Mouse (Mus musculus): ENCODE measurements around the gene Muc1.
A peak's percentile ranks its signal among the peaks of the same experiment; 100 is the strongest.

Muc1 gene

DNA sequence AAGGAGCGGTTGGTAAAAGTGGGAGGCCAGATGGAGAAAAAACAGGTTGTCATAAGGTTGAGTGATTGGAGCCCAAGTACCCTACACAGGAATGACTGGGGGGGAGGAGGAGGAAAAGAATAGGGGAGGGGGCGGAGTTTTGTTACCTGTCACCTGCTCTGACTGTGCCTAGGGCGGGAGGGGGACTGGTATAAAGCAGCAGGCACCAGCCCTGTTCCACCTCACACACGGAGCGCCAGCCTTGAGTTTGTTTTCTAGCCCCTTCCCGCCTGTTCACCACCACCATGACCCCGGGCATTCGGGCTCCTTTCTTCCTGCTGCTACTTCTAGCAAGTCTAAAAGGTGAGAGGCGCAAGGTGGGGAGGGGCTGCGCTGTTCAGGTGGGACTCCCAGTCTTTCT is at the start of gene Muc1:
Gene Muc1, plus strand, starts transcription at position 222 of the 400 bp plus-strand sequence.
- DNase-seq = no peak

DNA sequence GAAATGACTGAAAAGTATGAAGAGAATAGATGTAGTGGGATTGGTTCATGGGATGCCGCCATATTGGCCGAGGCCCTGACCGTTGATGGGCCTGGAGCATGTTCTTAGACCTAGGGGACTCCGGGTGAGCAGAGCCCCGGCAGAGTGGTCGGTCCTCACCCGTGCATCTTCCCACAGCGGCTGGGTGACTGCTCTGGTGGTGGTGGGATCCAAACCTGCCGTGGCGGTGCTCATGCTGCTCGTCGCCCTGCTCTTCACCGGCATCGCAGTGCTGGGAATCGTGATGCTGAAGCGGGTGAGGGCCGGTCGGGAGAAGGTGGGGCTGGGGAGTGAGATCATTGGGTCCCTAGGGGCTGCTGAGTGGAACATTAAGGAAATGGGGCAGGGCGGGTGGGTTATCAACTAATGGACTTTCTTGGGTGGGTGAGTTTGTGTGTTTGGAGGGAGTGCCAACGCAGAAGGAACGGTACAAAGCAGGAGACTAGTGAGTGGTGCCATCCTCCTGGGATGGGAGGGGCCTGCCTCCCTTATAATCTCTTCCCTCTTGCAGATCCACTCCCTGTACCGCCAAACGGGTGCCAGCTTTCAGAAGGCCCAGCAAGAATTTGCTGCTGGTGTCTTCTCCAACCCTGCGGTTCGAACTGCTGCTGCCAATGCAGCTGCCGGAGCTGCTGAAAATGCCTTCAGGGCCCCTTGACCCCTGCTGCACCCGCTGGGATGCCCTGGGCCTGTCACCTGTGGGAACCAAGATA is 46.9 kb upstream of the Muc1 start:
- DNase-seq = no peak

DNA sequence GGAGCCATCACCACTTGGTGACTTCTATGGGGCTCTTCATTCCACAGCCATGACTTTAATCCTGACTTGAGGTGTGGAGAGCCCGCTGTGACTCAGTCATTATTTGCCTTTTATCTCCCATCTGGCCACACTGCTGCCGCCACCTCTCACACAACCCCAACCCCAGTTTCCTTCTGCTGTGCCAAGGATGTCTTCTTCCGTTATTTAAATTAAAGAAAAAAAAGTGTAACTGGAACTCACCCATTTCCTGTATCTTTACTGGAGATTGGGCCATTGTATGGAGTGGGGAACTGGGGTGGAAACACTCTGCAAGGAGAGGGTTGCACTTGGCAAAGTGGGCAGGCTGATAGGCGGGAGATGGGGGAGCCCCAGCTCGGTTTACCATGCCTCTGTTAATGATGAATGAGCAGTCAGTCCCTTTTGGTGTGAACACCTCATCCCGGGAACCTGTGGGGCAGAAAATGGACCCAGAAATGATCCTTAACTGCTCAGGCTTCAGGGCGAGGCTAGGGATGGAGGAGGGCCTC is 46.3 kb upstream of the Muc1 start:
- DNase-seq = no peak

GRCm38 (mm10) chr3:89183058-89183958 is 45.5 kb upstream of the Muc1 start, which contains the start of gene Fam189b:
Gene Fam189b (plus strand): TSS chr3:89183143.
- DNase-seq = peak; percentile 83 to 90

- peak in 1 of 2 experiments; percentile 39 for DNase-seq
Measured at GRCm38 (mm10) chr3:89183959-89184315, 44.9 kb upstream of the Muc1 start.

- DNase-seq = no peak
Measured at GRCm38 (mm10) chr3:89187197-89187596, 41.7 kb upstream of the Muc1 start.

DNA sequence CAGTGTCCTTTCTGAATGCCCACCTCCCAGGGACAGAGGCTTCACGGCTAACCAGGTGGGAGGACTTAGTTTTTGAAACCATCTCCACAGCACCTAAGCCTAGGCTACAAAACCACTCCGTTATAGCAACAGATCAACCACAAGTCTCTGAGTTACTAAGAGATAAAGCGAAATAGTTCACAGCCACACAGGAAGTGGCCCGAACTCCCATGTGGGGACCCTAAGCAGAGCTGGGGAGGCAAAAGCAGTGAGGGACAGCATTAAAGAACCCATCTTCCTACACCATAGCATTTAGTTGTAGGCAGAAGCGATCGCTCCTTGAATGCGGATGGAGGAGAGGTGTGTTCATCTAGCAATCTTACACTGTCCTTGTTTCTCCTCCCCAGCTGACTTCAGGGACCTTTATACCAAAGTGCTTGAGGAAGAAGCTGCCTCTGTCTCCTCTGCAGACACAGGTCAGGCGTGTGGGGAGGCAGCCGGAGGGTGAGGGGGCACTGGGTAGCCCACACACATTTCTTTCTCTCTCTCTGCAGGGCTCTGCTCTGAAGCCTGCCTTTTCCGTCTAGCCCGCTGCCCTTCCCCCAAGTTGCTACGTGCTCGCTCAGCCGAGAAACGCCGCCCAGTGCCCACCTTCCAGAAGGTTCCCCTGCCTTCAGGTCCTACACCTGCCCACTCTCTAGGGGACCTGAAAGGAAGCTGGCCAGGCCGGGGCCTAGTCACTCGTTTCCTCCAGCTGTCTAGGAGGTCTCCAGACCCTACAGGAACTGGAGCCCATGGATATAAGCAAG is 41.0 kb upstream of the Muc1 start:
- DNase-seq = no peak

DNA sequence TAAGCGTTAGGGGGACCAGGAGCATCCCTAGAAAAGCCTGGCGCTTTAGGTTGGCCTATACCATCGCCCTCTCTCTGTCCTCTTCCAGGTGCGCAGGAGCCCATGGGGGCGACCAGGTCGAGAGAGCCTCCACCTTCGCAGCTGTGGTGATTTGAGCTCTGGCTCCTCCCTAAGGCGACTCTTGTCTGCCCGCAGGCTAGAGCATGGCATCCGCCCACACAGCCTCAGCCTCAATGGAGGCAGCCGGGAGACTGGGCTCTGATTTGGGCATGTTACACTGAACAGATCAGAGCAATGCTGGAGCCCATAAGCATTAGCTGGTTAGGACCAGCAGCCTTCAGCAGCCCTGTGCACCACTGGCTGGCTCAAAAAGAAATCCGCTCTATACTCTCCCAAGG is 40.4 kb upstream of the Muc1 start:
- no peak for DNase-seq

- DNase-seq = no peak
Measured at GRCm38 (mm10) chr3:89190436-89190835, 38.4 kb upstream of the Muc1 start.

DNA sequence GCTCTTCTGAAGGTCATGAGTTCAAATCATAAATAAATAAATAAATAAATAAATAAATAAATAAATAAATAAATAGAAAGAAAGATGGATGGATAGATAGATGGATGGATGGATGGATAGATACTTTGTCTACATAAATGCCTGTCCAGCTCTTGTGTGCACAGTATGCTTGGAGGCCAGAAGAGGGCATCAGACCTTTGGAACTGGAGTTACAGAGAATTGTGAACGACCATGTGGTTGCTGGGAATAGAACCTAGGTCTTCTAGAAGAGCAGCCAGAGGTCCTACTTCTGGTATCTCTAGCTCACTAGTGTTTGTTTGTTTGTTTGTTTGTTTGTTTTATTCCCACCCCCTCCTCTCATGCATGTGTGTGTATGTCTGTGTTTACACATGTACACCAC is 35.5 kb upstream of the Muc1 start:
- DNase-seq = no peak

GRCm38 (mm10) chr3:89193853-89194252 is 35.0 kb upstream of the Muc1 start:
- no peak for DNase-seq

- peak; percentile 78 to 84 for DNase-seq
Measured at GRCm38 (mm10) chr3:89195979-89196877, 32.6 kb upstream of the Muc1 start.

DNA sequence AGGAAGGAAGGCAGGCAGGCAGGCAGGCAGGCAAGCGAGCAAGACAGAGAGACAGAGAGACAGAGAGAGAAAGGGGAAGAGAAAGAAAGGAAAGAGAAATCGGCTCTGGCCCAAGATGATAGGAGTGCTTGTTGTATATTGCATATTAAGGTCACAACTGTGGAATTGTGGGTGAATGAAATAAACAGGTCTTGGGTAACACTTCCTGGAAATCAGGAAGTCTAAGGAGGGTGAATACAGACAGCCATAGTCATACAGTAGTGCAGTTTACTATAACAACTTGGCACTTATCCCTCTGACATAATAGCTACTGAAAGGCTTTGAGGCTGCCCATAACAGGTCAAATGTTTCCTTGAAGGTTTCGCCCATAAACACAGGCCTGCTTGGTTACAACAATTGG is 29.0 kb upstream of the Muc1 start:
- no peak for DNase-seq

GRCm38 (mm10) chr3:89202253-89203141 is 26.4 kb upstream of the Muc1 start, which contains the start of gene Gba:
Gene Gba (plus strand): TSS chr3:89202928.
- peak; percentile 84 to 91 for DNase-seq

DNA sequence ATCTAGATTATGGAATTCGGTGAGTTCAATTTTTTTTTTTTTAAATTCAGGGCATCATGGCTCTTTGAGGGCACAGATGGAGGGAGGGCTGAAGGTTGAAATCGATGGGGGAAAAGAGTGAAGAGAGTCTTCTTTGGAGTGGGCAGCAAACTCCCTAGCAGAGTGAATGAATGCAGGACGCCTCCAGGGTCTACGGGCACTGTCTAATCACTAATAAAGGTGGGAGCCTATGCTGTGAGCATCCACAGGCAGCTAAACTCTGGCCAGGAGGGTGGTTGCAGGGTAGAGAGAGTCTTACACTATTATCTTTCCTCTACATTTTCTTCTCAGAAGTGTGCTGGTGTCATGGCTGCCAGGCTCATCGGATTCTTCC is 25.7 kb upstream of the Muc1 start:
- no peak for DNase-seq

- no peak for DNase-seq
Measured at GRCm38 (mm10) chr3:89206079-89206478, 22.8 kb upstream of the Muc1 start.

DNA sequence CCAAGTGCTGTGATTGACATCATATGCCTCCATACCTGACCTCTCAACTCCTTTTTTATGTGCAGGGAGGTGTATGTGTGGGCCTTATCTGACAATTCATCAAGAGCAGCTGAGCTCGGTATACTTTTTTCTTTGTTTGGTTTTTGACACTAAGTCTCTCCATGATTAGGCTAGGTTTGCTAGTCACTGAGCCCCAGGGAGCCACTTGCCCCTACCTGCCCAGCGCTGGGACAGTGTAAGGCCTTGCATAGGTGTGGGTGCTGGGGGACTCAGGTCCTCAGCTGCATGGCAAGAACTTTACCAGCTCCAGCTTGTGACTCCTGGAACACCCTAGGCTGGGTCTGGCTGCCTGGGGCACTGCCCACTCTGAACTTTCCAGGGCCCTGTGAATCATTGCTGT is 22.2 kb upstream of the Muc1 start:
- no peak for DNase-seq

DNA sequence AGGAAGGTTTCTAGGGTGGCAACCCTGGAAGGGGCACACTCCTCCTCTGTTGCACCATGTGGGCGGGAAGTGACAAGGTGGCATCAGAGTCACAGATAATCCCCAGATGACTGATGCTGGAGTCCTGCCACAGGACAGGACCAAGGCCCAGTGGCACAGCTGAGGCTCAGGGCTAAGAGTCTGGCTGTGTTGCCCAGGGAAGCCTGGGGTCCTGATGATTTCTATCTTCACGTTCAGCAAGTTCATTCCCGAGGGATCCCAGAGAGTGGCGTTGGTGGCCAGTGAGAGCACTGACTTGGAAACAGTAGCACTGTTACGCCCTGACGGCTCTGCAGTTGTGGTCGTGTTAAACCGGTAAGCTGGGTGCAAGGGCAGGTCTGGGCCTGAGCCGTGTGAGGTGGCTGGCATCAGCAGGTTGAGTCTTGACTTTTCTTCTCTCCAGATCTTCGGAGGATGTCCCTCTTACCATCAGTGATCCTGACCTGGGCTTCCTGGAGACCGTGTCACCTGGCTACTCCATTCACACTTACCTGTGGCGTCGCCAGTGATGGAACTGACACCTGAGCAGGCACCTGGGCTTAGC is 20.7 kb upstream of the Muc1 start:
- DNase-seq = no peak

- no peak for DNase-seq
Measured at GRCm38 (mm10) chr3:89208736-89209135, 20.1 kb upstream of the Muc1 start.

- DNase-seq = no peak
Measured at GRCm38 (mm10) chr3:89209731-89210130, 19.1 kb upstream of the Muc1 start.
